Mouse (Mus musculus) yolk sac, embryonic 10.5 days (tissue): Measurements from ENCODE around the gene Jak3.

Source experiments
- DNase-seq: peaks from one replicate; pipeline ENCODE4 v3.0.0-alpha.2; 2017; ENCODE audit warnings: low spot score

Jak3 gene

GRCm38 (mm10) chr8:71665331-71666130, 10.6 kb upstream of the Jak3 start:
- peak; percentile 87 for DNase-seq

DNA sequence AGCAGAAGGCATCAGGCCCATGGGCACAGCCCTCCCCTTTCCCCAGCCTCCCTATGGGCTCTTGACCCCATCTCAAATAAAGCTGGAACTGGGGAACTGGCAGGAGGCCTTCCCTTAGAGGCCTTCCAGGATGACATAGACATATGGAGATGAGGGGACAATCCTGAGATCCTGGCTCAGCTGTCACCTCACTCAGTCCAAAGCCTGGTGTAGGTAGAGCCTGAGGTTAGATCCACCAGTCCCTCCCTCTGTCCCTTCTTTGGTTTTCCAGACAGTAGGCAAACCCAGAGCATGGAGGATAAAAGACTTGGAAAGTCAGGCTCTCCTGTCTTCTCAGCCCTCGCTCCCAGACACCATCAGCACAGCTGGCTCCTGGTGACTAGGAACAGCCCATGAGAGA, 9.2 kb upstream of the Jak3 start:
- no peak for DNase-seq

DNA sequence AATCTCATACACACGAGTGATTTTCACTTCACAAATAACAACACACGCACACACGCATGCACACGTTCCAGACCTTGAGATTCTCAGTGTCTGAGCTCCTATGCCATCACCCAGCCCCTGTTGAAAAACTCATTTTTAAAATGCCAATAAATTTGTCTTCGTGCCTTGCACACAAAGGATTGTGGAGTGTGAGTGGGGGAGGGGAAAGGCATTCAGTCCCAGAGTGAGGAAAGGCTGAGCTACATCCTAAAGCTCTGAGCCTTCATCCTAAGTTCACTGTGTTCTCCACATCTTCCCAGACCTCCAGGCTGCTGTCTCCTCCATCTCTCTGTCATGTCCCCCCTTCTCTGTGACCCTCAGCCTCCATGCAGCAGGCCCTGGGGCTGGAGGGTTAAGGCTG, 8.8 kb upstream of the Jak3 start:
- DNase-seq, result no peak

DNA sequence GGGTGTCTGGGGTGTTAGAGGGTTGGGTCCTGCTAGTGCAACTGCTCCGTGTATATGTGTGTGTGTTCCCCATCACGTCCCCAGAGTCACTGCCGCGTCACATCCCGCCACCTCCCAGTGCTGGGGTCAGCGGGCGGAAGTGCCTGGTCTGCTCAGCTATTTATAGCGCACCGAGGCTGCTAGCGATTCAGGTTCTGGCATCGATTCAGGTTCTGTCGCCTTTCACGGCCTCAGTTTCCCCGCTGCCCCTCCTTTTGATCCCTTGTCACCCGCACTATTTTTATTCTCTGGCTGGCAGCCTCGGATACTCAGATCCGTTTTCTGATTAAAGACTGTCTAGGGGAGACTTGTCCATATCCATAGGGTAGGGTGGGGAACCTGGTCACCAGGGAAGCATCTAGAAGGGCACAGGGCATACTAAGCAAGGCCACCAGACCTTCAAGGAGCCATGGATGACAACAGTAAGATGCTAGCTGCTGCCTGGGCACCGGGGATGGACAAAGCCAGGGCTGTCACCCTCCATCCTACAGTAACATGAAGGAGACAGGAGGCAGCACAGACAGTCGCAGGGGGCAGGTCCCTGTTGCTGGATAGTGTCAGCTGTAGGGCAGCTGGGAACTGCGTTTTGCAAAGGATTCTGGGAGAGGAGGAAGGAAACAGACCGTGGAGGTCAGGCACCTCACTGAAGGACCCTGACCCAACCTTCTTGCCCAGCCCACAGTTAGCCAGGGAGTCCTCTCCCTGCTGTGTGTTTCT, 7.7 kb upstream of the Jak3 start:
- no peak for DNase-seq

DNA sequence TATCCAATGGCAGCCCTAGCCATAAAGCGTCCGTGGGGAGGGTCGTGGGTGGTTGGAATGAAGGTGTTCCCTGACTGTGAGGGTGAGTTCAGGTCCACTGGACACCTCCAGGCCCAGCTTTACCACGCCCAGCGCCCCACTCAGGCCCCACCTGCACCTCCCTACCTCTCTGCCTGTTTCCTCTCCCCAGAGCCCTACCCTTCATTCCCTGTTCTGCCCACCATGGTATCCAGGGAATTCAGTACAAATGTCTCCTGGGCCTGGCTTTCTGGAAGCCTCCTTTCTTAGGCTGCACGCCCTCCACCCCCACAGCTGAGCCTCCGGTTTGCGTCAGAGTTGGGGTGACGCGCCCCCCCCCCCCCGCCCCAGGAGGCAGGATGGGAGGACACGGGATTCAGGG, 5.9 kb upstream of the Jak3 start:
- DNase-seq, result no peak

DNA sequence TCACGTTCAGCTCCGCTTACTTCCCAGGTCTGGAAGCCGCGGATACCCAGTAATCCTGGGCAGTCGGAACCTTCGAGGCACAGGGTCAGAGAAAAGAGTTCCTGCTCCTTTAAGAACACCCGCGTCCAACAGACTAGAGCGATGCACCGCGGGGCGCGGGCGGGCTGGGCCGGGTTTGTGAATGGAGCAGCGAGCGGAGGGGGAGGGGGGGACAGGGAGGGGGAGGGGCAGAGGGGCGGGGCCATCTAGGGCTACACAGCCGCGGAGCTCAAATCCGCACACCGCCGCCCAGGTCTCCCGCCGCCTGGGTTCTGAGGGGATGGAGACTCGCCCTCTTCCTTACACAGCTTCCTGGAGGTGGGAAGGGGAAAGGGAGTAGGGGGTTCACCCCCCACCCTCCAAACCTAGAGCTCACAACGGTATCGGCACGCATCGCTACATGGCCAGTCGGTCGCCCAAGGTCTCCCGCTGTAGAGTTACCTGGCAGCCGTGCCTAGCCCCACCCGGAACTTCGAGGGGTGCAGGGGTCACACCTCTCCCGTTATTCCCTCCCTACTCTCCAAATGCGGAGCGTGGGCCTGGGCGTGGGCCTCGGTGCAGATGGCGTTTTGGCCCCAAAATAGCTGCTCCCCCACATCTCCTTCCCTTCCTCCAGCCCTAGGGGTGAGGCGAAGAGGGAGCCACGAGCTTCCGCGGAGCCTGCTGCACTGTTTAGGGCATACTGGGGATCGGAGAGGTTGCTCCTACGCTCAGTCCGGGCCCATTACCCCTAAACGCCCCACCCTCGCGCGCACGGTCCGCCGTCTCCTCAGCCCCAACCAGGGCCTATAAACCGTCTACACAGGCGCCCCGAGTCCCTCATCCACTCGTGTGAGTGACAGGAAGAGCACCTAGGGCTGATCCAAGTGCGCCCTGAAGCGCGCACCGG, 5.2 kb upstream of the Jak3 start:
- peak; percentile 78 for DNase-seq

DNA sequence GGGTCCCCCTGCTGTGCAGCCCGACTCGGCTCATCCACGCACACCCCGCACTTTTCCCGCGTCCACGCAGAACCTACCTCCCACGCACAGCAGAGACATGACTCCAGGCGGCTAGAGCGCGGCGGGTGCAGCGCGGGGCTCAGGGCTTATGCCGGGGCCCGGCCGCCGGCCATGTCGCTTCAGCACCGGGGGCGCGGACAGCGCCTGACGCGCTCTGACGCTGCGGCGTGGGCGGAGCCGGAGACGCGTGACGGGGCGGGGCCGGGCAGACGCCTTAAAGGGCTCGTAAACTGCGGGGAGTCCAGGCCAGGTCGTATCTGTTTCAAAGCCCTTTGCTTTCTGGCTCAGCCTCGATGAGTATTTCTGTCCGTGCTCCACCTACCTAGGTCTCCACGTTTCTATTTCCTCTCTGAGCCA, 4.5 kb upstream of the Jak3 start, which contains the start of gene Unc13a:
Unc13a (minus strand) TSS at position 209 of the 417 bp plus-strand sequence.
- DNase-seq, result peak; percentile 82

DNA sequence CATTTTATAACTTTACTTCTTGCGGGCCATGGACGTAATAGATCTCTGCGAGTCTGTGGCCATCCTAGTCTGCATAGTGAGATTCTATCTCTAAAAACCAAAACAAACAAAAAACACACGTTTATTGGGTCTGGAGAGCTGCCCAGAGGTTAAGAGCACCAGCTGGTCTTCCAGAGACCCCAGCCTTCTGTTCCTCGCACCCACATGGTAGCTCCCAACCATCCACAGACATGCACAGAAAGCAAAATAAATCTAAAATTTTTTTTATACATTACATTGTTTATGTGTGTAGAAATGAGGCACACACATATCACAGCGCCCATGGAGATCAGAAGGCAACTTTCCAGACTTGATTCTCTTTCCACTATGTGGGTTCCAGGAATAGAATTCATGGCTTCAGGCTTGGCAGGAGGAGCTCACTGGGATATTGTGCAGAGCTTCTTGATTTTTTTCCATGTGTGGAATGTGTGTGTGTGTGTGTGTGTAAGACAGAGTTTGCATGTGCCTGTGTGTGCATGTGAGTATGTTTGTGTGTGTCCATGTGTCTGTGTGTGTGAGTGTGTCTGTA, 3.8 kb upstream of the Jak3 start:
- DNase-seq, result no peak

DNA sequence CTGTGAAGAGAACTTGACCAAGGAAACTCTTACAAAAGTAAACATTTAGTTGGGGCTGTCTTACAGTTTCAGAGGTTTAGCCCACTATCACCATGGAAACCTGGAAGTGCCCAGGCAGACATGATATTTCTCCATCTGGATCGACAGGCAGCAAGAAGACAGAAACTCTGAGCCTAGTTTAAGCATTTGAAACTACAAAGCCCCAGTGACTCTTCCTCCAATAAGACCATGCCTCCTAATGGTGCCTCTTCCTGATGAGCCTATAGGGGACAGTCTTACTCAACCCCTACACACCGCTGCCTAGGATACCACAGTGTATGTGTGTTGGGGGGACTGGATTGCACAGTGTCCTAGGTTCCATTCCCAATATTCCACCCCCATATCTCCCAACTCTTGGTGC, 2.0 kb upstream of the Jak3 start:
- DNase-seq, result no peak

DNA sequence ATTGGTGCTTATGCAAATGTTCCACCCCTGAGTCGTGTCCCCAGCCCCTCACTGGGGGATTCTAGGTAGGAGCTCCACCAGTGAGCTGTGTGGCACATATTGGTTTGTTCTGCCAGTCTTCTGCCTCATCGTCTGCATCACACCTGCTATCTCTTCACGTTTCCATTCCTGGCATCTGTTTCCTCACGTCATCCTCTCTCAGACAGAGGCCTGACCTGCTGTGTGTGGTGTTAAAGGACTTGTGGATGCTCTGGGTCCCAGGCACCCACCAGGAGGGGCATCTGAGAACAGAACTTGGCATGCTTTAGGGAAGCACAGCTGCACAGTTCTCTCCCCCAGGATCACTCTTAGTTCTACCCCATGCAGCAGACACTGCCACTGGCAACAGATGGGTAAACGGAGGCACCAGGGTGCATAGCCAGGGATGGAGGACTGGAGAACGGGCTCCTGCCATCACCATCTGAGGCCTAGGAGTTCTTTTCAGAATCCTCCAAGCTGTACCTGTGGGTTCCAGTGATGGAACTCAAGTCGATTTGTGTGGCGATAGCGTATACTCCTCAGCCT, 558 bp upstream of the Jak3 start:
- DNase-seq, result no peak

- no peak for DNase-seq
These were observed 707 bp downstream of the Jak3 start for GRCm38 (mm10) chr8:71676803-71677202.

- DNase-seq, result no peak
These were observed 1.5 kb downstream of the Jak3 start for GRCm38 (mm10) chr8:71677555-71677954.

DNA sequence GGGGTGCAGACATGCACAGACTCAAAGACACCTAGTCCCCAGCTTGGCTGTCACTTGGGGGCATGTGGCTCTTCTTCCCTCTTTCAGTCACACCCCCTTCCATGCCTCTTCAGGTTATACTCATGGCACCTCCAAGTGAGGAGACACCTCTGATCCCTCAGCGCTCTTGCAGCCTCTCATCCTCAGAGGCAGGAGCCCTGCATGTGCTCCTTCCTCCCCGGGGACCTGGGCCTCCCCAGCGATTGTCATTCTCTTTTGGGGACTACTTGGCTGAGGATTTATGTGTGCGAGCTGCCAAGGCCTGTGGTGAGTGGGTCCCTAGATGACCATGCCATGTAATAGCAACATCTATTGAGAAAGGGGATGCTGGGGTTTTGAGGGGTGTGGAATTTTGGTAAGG, 2.1 kb downstream of the Jak3 start:
- no peak for DNase-seq

- no peak for DNase-seq
These were observed 3.0 kb downstream of the Jak3 start for GRCm38 (mm10) chr8:71679116-71679515.

GRCm38 (mm10) chr8:71679550-71680168, 3.6 kb downstream of the Jak3 start:
- no peak for DNase-seq

GRCm38 (mm10) chr8:71680471-71680870, 4.4 kb downstream of the Jak3 start:
- no peak for DNase-seq

DNA sequence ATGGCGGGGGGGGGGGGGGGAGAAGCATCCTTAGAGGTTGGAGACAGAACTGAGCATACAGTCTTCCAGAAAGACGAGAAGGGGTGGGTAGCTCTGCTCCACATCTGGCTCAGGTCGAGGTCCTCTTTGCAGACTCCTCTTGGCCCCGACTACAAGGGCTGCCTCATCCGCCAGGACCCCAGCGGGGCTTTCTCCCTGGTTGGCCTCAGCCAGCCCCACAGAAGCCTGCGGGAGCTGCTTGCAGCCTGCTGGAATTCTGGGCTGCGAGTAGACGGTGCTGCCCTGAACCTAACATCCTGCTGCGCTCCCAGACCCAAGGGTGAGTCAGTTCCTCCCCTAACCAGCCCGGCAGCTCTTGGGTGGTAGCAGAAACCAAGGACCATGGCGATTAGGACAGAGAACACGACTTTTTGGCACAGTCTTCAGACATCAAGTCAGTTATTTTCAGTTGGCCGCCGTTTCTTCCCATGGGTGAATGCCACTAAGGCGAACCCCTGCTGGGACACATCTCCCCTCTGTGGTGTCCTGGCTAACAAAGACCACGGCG, 5.3 kb downstream of the Jak3 start:
- no peak for DNase-seq

DNA sequence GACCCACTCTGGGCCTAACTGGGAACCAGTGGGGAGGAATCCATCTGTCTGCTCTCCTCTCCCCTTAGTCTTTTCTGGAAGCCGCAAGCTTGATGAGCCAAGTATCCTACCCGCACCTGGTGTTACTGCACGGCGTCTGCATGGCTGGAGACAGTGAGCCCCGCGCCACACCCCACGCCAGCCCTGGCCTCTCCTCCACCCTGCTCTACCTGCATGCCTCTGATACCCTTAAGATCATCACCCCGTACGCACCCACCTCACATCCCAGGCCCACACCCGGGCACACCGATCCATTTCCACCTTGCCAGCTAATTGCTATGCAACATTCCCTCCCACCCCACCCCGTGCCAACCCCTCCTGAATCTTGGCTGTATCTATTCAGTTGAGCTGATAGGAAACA, 6.7 kb downstream of the Jak3 start:
- DNase-seq, result no peak

- no peak for DNase-seq
These were observed 8.6 kb downstream of the Jak3 start for GRCm38 (mm10) chr8:71684701-71685100.

DNA sequence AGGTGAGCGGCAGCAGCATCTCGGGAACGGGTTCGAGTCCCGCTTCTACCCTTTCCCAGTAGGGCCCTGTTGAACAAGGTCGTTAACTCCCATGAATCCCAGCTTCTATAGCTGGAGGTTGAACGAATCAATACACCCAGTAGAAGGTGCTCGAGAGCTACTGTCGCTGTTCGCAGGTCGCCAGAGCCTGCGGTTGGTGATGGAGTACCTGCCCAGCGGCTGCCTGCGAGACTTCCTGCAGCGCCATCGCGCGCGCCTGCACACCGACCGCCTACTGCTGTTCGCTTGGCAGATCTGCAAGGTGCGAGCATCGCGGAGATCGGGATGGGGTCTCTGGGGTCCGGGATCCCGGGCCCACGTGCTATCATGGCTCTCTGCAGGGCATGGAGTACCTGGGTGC, 9.5 kb downstream of the Jak3 start:
- DNase-seq, result no peak
